Mouse (Mus musculus): ENCODE data around the gene Dennd1a.

Gene Dennd1a

DNA sequence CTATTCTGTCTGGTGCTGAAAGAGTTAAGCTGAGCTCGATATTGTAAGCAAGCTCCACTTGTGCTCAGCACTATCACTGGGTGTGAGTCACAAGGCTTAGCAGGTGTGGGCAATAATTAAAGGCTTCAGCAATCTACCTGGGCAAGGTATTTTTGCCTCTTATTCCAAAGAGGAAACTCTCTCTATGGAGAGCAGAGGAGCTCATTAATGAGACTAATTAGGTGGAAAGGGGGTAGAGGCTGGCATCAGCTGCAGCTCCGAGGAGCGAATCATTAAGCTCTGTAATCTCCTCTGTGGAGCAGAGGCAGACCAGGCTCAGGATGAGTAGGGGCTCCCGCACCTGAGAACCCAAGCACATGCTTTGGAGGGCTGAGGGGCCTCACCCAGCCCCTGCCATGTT lies 407.5 kb downstream of the Dennd1a start:
- DNase-seq (ENCODE audit: low spot score), result no peak

DNA sequence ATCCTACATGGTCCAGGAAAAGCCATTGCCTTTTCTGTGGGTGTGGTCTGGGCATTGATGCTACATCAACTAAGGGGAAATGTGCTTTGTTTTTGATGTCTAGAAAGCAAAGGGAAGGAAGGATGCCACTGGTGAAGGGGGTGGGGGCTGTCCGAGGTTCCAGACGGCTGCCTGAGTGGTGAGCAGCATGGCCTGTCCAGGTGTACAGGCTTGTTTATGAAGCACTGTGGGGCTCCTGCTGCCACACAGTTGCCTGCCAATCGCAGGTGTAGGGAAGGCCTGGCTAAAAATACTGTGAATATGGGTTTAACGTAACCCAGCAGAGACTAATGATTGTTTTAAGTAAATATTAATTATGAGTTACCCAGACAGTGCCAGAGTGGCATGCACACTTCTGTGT lies 414.4 kb downstream of the Dennd1a start:
- no peak for DNase-seq (ENCODE audit: low spot score)

- peak; percentile 54 for DNase-seq (ENCODE audit: low spot score)
Measured at GRCm38 (mm10) chr2:37869628-37870027, 417.6 kb downstream of the Dennd1a start.

DNA sequence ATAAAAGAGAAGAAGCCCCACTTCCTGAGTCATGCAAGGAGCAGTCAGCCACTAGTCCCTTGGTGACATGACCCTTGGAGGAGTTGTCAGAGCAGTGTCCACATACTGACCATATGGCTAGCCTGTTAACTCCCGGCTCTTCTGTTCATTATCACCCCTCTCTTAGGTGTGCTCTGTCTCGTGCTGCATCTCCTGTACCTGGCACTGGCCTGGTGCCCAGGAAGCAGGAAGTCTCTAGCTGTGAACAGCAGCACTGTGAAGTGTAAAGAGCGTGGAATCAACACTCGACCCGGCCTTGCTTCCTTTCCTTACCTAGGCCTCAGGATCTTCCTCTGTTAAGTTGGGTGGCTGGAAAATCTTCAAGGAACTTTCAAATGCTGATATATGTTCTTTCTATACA lies 419.8 kb downstream of the Dennd1a start:
- DNase-seq (ENCODE audit: low spot score), result no peak

DNA sequence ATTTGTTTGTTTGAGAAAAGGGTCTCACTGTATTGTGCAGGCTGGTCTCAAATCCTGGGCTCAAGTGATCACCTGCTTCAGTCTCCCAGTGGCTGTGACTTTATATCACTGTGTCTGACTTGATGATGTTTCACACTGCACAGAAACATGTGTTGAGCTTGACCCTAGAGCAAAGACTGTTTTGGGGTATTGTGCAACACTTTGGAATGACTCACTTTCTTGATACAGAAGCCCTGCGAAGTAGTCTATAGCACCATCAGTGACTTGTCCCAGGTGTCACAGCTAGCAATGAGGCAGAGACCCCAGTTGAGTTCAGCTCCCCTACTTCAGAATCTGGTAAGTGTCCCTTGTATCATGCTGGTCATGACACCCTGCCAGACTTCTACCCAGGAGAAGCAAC lies 429.7 kb downstream of the Dennd1a start:
- DNase-seq (ENCODE audit: low spot score), result no peak

DNA sequence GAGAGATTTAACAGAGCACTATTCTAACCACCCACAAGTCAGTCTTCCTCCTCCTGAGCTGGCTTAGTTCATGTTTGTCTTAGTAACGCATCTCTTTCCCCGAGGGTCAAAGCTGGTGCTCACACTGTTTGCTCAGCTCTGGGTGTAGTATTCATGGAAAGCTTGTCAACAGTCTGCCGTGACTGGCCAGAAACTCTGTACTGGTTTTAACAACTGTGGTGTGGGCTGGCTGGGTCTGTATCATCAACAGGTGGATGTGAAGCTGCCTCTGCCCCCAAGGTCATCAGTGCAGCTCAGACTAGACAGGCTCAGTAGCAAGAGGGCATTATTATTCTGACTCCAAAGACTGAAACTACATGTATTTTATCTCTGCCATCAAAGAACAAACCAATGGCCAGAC lies 430.2 kb downstream of the Dennd1a start:
- no peak for DNase-seq (ENCODE audit: low spot score)

GRCm38 (mm10) chr2:37855226-37855625 lies 432.0 kb downstream of the Dennd1a start:
- no peak for DNase-seq (ENCODE audit: low spot score)

GRCm38 (mm10) chr2:37853878-37854435 lies 433.2 kb downstream of the Dennd1a start:
- no peak for DNase-seq (ENCODE audit: low spot score)

DNA sequence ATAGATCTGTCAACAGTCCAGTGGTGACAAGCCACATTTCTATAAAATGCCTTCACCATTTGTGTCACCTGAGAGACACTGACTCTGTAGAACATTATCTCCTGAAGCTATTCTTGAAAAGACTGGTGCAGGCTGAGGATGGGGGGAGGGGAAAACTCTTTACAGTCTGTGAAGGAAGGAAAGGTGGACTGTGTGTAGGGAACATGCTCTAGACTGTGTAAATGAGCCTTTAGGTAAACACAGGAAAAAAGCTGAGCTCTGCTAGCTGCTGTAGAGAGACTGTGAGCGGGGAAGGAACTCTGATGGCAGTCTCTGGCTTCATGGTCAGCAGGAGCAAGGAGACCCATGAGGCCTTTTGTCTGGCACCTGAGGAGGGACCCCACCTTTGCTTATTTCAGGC lies 436.6 kb downstream of the Dennd1a start:
- no peak for DNase-seq (ENCODE audit: low spot score)

GRCm38 (mm10) chr2:37849357-37849756 lies 437.8 kb downstream of the Dennd1a start:
- DNase-seq (ENCODE audit: low spot score), result no peak

DNA sequence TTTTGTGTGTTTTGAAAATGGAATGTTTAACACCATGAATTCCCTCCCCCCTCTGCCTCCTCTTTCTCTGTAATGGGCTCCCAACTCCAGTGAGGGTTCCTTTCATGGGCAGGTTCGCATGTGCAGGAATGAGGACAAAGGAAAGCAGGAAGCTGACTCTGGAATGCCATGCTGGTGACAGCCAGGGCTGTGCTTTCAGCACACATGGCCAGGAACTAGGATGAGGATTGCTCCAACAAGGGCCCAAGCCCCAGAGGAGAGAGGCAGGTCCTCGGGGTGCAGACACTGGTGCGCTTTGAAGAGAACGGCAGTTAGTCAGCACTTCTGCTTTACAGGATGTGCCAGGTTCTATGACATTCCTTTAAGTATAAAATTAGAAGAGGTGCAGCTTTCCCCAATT lies 444.5 kb downstream of the Dennd1a start:
- DNase-seq (ENCODE audit: low spot score), result peak; percentile 55

DNA sequence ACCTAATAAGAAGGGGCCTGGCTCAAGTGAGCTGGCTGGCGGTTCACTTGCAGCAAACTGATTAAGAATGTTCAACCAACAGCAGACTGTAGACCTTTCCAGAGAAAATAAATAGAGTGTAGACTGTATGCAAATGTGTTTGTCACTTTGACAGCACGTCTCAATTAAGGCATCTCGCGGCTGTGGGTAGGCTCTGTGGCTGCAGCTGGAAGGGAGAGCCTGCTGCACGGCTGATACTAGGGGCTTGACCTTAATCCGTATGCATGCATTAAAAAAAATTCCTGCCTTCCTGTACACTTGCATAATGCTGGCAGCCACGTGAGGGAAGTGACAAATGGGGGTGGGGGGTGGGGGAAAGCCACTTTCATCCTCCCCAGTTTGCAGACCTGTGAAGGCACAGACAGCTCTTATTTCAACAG lies 445.0 kb downstream of the Dennd1a start:
- peak; percentile 63 for DNase-seq (ENCODE audit: low spot score)

- DNase-seq (ENCODE audit: low spot score), result no peak
Measured at GRCm38 (mm10) chr2:37839922-37840321, 447.3 kb downstream of the Dennd1a start.

DNA sequence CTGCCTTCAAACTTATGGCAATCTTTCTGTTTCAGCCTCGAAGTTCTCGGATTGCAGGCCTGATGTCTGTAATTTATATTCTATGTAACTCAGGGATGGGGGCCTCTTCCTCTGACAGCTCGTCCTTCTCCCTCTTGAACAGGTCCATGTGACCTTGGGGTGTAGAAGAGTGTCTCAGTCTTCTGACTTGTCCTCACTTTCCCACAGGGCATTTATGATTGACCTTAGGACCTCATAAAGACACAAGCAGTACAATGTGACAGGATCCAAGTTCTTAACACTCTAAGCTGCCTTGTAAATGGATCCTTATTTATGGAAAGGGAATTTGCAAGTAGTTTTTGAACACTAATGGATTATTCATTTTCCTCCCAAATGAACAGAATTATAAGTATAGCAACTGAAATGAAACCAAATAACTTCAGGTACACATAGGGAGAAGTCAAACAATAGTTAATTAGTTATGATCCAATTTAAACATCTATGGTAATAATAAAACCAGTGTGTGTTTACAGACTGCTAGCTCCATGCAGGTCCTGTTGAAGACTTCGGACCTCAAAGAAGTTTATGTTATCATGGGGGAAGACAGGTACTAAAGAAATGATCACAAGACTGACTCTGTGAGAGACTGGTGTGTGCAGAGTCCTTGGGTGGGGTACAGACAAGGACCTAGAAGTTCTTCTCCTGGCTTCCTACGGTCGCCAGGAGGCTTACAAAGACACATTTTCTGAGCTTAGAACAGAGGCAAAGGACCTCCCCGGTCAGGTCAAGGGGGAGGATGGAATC lies 448.8 kb downstream of the Dennd1a start:
- no peak for DNase-seq (ENCODE audit: low spot score)

GRCm38 (mm10) chr2:37837542-37837941 lies 449.6 kb downstream of the Dennd1a start:
- no peak for DNase-seq (ENCODE audit: low spot score)

GRCm38 (mm10) chr2:37836926-37837325 lies 450.3 kb downstream of the Dennd1a start:
- no peak for DNase-seq (ENCODE audit: low spot score)

GRCm38 (mm10) chr2:37832253-37832652 lies 454.9 kb downstream of the Dennd1a start:
- no peak for DNase-seq (ENCODE audit: low spot score)

DNA sequence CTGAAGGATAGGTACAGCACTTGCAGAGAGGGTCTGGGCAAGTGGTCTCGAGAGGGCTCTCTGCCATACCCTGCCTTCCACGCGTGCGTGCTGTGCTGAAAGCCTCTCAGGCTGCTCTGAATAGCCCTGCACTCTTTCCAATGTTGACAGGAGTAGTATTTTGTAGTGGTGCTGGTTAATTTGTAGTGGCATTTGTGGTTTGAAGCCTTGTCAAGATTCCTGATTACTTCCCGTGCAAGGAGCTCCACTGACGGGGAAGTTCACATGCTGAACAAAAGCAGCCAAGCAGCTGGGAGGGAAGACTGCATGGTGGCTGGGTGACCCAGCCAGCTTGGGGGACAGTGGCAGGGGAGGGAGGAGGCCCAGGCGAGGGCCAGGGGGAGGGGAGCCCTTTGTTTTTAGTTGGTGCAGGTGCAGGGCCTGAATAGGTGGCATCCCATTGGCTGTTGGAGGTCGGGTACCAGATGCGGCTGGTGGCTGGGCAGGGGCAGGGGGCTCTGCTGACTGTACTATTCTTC lies 457.4 kb downstream of the Dennd1a start:
- DNase-seq (ENCODE audit: low spot score), result no peak

DNA sequence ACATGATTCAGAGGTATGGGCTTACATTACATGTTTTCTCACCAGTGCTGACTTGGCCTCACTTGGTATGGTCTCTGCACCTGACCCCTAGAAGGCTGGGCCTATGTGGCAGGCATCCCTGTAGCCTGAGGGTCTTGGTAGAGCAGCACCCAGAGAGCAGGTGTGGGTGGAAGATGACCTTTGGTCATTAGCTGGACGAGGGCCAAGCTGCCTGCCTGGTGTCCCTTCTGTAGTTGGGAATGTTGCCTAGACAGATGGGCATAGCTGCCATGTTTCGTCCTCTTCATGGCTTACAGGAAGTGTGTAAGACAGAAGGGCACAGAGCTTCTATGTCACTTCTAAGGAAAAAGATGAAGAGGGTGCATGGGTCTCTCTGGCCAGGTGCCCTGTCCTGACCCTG lies 463.4 kb downstream of the Dennd1a start:
- DNase-seq (ENCODE audit: low spot score), result no peak

GRCm38 (mm10) chr2:37822122-37822521 lies 465.1 kb downstream of the Dennd1a start:
- DNase-seq (ENCODE audit: low spot score), result no peak

DNA sequence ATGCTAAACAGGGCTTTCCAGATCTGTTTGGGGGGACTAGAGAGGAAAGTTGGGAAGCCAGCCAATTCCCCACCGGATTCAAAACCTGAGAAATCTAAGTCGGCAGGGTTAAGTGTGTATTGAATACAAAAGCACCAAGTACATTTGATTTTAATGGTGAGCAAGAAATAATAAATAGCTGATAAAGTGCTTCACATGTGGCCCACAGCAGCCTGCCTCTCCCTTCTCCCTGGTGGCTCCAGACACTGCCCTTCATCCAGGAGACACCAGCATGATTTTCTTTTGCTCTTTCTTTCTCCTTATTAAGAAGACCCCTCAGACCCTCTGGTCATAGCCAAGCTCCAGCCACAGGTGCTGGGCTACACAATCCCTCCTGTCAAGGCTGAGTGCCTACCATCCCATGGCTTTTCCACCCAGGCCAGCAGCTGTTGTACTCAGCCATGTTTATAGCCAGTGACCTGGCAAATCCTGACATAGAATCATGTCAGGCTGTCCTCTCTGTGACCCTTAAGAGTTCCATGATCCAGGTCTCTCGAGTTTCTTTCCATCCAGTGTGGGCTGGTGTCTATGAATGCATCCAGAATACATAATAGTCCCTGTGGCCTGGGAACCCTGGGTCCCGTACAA lies 467.6 kb downstream of the Dennd1a start:
- no peak for DNase-seq (ENCODE audit: low spot score)

- peak; percentile 33 for DNase-seq (ENCODE audit: low spot score)
Measured at GRCm38 (mm10) chr2:37818761-37819525, 468.2 kb downstream of the Dennd1a start.
